Mouse (Mus musculus): ENCODE results near the gene Nacc2.

DNA sequence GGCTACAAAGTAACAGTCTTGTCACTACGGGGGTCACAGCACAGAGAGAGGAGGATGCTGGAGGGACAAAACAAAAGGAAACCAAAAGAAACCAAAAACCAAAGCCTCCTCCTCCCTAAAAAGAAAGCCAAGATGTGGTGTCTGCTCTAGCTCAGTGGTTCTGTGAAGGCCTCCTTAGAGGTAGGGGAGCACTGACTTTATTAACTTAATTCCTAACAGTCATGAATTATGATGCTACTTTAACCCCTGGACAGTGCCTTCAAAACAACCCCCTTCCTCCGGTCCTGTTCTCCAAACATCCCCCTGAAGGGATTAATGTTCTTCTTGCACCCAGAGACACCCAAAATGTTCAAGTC is 67.3 kb downstream of the Nacc2 start:
- no peak for TF ChIP-seq CTCF (IDR thresholded peaks at IDR 0.05; ENCODE audit: borderline replicate concordance, insufficient read depth, low read depth, low read length)
- no peak for TF ChIP-seq POLR2A (IDR thresholded peaks at IDR 0.05; ENCODE audit: borderline replicate concordance, insufficient read depth, low read length)
